Mouse (Mus musculus) megakaryocyte-erythroid progenitor cell, adult 5-6 weeks (primary cell): ENCODE data around the gene Rapgefl1. TPM values are rescaled to one million over a fixed set of nuclear protein-coding genes. Genes with fewer than 3 reads are reported as not detected.

Experiments used
- ATAC-seq: replicated peaks from 2 replicates; pipeline ENCODE4 v1.8.0; 2016; ENCODE audit warnings: mild to moderate bottlenecking, inconsistent platforms; ENCODE audit not compliant: severe bottlenecking, poor library complexity, low FRiP score, low TSS enrichment
- total RNA-seq, 2 experiments: library from RNA; stranded (forward) in 1 of 2; stranded (reverse) in 1 of 2; fragments of 200-1000, 215-1000 nt in 1 of 2; fragments of >200 nt in 1 of 2; fragmentation: Nextera tagmentation in 1 of 2; gene quantifications; 2 replicates each; pipeline ENCODE4 v1.2.3; 2014 to 2017

Rapgefl1 gene
- total RNA-seq, 2 experiments from 2014 or later = 1.7 to 2.2 TPM

- ATAC-seq = no peak
These were observed 66.1 kb downstream of the Rapgefl1 start for GRCm38 (mm10) chr11:98902621-98903245.

Other genes with a start within 250 kb of the Rapgefl1 start
- gene Ormdl3, start 249.4 kb upstream of the Rapgefl1 start, total RNA-seq (2014; fragmentation: Nextera tagmentation) = 28.3 and 38.6 TPM in 2 replicates
- gene Ormdl3, start 249.4 kb upstream of the Rapgefl1 start, total RNA-seq (2017) = 20.7 and 21.7 TPM in 2 replicates
- gene Lrrc3c, start 238.5 kb upstream of the Rapgefl1 start, total RNA-seq (2014; fragmentation: Nextera tagmentation) = not detected in 2 replicates
- not detected in 2 replicates for gene Lrrc3c, start 238.5 kb upstream of the Rapgefl1 start, total RNA-seq (2017)
- gene Gm12355, start 211.1 kb upstream of the Rapgefl1 start, total RNA-seq (2014; fragmentation: Nextera tagmentation) = 1.1 TPM in 1 of 2 replicates, not detected in the other
- 1.4 and 3.9 TPM in 2 replicates for gene Gm12355, start 211.1 kb upstream of the Rapgefl1 start, total RNA-seq (2017)
- not detected in 2 replicates for gene Gsdma3, start 210.4 kb upstream of the Rapgefl1 start, total RNA-seq (2014; fragmentation: Nextera tagmentation)
- gene Gsdma3, start 210.4 kb upstream of the Rapgefl1 start, total RNA-seq (2017) = not detected in 2 replicates
- not detected in 2 replicates for gene Gsdma2, start 190.0 kb upstream of the Rapgefl1 start, total RNA-seq (2014; fragmentation: Nextera tagmentation)
- gene Gsdma2, start 190.0 kb upstream of the Rapgefl1 start, total RNA-seq (2017) = not detected in 2 replicates
- gene Gsdma, start 172.4 kb upstream of the Rapgefl1 start, total RNA-seq (2014; fragmentation: Nextera tagmentation) = not detected in 2 replicates
- gene Gsdma, start 172.4 kb upstream of the Rapgefl1 start, total RNA-seq (2017) = 0.42 and 0.57 TPM in 2 replicates
- gene Psmd3, start 154.2 kb upstream of the Rapgefl1 start, total RNA-seq (2014; fragmentation: Nextera tagmentation) = 117 and 124 TPM in 2 replicates
- 84.5 and 117 TPM in 2 replicates for gene Psmd3, start 154.2 kb upstream of the Rapgefl1 start, total RNA-seq (2017)
- gene Csf3, start 135.5 kb upstream of the Rapgefl1 start, total RNA-seq (2014; fragmentation: Nextera tagmentation) = not detected in 2 replicates
- gene Csf3, start 135.5 kb upstream of the Rapgefl1 start, total RNA-seq (2017) = not detected in 2 replicates
- gene Med24, start 107.3 kb upstream of the Rapgefl1 start, total RNA-seq (2014; fragmentation: Nextera tagmentation) = 62.2 and 78.6 TPM in 2 replicates
- gene Med24, start 107.3 kb upstream of the Rapgefl1 start, total RNA-seq (2017) = 30.1 and 42.7 TPM in 2 replicates
- 47.5 and 51.0 TPM in 2 replicates for gene Thra, start 96.1 kb upstream of the Rapgefl1 start, total RNA-seq (2014; fragmentation: Nextera tagmentation)
- 20.4 and 23.3 TPM in 2 replicates for gene Thra, start 96.1 kb upstream of the Rapgefl1 start, total RNA-seq (2017)
- gene Nr1d1, start 61.5 kb upstream of the Rapgefl1 start, total RNA-seq (2014; fragmentation: Nextera tagmentation) = 4.1 and 8.0 TPM in 2 replicates
- gene Nr1d1, start 61.5 kb upstream of the Rapgefl1 start, total RNA-seq (2017) = 0.34 and 1.3 TPM in 2 replicates
- 58.6 and 74.8 TPM in 2 replicates for gene Msl1, start 41.3 kb upstream of the Rapgefl1 start, total RNA-seq (2014; fragmentation: Nextera tagmentation)
- gene Msl1, start 41.3 kb upstream of the Rapgefl1 start, total RNA-seq (2017) = 57.8 and 68.3 TPM in 2 replicates
- gene Casc3, start 31.9 kb upstream of the Rapgefl1 start, total RNA-seq (2014; fragmentation: Nextera tagmentation) = 47.6 and 51.8 TPM in 2 replicates
- 37.4 and 53.5 TPM in 2 replicates for gene Casc3, start 31.9 kb upstream of the Rapgefl1 start, total RNA-seq (2017)
- gene Wipf2, start 26.9 kb downstream of the Rapgefl1 start, total RNA-seq (2014; fragmentation: Nextera tagmentation) = 23.5 and 26.9 TPM in 2 replicates
- gene Wipf2, start 26.9 kb downstream of the Rapgefl1 start, total RNA-seq (2017) = 3.6 and 4.4 TPM in 2 replicates
- 85.0 and 101 TPM in 2 replicates for gene Cdc6, start 71.0 kb downstream of the Rapgefl1 start, total RNA-seq (2014; fragmentation: Nextera tagmentation)
- 67.8 and 78.7 TPM in 2 replicates for gene Cdc6, start 71.0 kb downstream of the Rapgefl1 start, total RNA-seq (2017)
- gene Rara, start 91.0 kb downstream of the Rapgefl1 start, total RNA-seq (2014; fragmentation: Nextera tagmentation) = 7.8 and 15.9 TPM in 2 replicates
- gene Rara, start 91.0 kb downstream of the Rapgefl1 start, total RNA-seq (2017) = 2.2 and 3.0 TPM in 2 replicates
- gene Gjd3, start 146.2 kb downstream of the Rapgefl1 start, total RNA-seq (2014; fragmentation: Nextera tagmentation) = not detected in 2 replicates
- not detected in 2 replicates for gene Gjd3, start 146.2 kb downstream of the Rapgefl1 start, total RNA-seq (2017)
- gene Top2a, start 187.4 kb downstream of the Rapgefl1 start, total RNA-seq (2014; fragmentation: Nextera tagmentation) = 363 and 371 TPM in 2 replicates
- 444 and 492 TPM in 2 replicates for gene Top2a, start 187.4 kb downstream of the Rapgefl1 start, total RNA-seq (2017)
- 15.9 and 22.9 TPM in 2 replicates for gene Igfbp4, start 204.5 kb downstream of the Rapgefl1 start, total RNA-seq (2014; fragmentation: Nextera tagmentation)
- 23.5 and 68.2 TPM in 2 replicates for gene Igfbp4, start 204.5 kb downstream of the Rapgefl1 start, total RNA-seq (2017)